Mouse (Mus musculus) myocyte (in vitro differentiated cells): Measurements from ENCODE around the gene Ttc41.

Experiments used
- MAX ChIP-seq: IDR thresholded peaks from one replicate; pipeline ENCODE4 v1.6.1; 2011; ENCODE audit warnings: low read depth, mild to moderate bottlenecking, control low read depth
- MYOG ChIP-seq, 3 experiments: IDR thresholded peaks; one replicate each; pipeline ENCODE4 v1.6.1; 2011; ENCODE audit warnings: control low read depth in 2 of 3, low read depth in 2 of 3, mild to moderate bottlenecking in 2 of 3; ENCODE audit not compliant: insufficient read length in 2 of 3, control insufficient read depth in 1 of 3, insufficient read depth in 1 of 3
- POLR2A ChIP-seq: IDR thresholded peaks from one replicate; pipeline ENCODE4 v1.6.1; 2011; ENCODE audit warnings: low read depth, mild to moderate bottlenecking, control low read depth, moderate library complexity; ENCODE audit not compliant: insufficient read length
- TCF12 ChIP-seq: IDR thresholded peaks from one replicate; pipeline ENCODE4 v1.6.1; 2011; ENCODE audit warnings: mild to moderate bottlenecking, control low read depth; ENCODE audit not compliant: poor library complexity, insufficient read depth, severe bottlenecking

- TF ChIP-seq MYOG (IDR thresholded peaks at IDR 0.05; ENCODE audit: control insufficient read depth in 1 of 3, insufficient read depth in 1 of 3, insufficient read length in 2 of 3, low read depth in 2 of 3) (no peak), MAX (no peak), POLR2A (no peak), TCF12 (no peak)
Observed at GRCm38 (mm10) chr10:86777614-86778319, 72.2 kb downstream of the Ttc41 start.
